Comparison of ENCODE assay signal across 9 mouse cellular contexts in genomic region chr10:127422047-127422446, GRCm38 (mm10). TPM values are rescaled to one million over a fixed set of nuclear protein-coding genes. Genes with fewer than 3 reads are reported as not detected.
DNase-seq lines count a peak whose midpoint lies in the region; ATAC-seq lines count a peak whose summit lies in the region.
"Had no signal": no experiment of that assay in that cellular context is flagged by ENCODE, and none has a peak within 500 bp of the region (broad histone marks: within the 10 kb centered on the region; RNA-seq: fewer than 3 reads in every experiment).

No protein-coding gene starts in this region.

- no peaks in the 10 kb centered on the region for H3K36me3 ChIP-seq in forebrain, embryonic 12.5 days (replicated peaks)
- no peaks in the 10 kb centered on the region for H3K36me3 ChIP-seq in neural tube, embryonic 13.5 days

- peaks cover 41% of the 10 kb centered on the region for H3K4me1 ChIP-seq in forebrain, embryonic 12.5 days
- H3K4me1 ChIP-seq in neural tube, embryonic 13.5 days (replicated peaks), result peaks cover 47% of the 10 kb centered on the region

- no peaks in the 10 kb centered on the region for H3K9me3 ChIP-seq in forebrain, embryonic 12.5 days
- no peaks in the 10 kb centered on the region for H3K9me3 ChIP-seq in neural tube, embryonic 13.5 days
- H3K9me3 ChIP-seq: G1E had no signal

- no peaks in the 10 kb centered on the region for H3K27me3 ChIP-seq in forebrain, embryonic 12.5 days
- H3K27me3 ChIP-seq in neural tube, embryonic 13.5 days, result no peaks in the 10 kb centered on the region

- intact Hi-C loops in heart, postnatal 10 days (cut with DNase I), result loop anchor here (5.0 kb wide), 1 partner anchor 40 kb away; the partner anchor contains the start of gene R3hdm2

- WGBS in forebrain, embryonic 12.5 days, result 29% methylated on average over 6 of the region's 6 CpGs
- WGBS in neural tube, embryonic 13.5 days, result 18% methylated on average over 6 of the region's 6 CpGs

- ATAC-seq in cerebellum, adult (ENCODE audit: insufficient number of reproducible peaks, low FRiP score, low TSS enrichment), result 0 out of 2 replicates have a peak, but pooled peaks have one; percentile 53
- ATAC-seq in forebrain, embryonic 12.5 days (ENCODE audit: low FRiP score), result peak; percentile 68
- ATAC-seq in neural tube, embryonic 13.5 days (ENCODE audit: low read depth), result peak; percentile 64; the same call in 1 of the 2 replicates

- no peak overlapping the region for H3K9ac ChIP-seq in forebrain, embryonic 12.5 days
- 0 out of 2 replicates have a peak overlapping the region, but pooled peaks have one; percentile 42 for H3K9ac ChIP-seq in neural tube, embryonic 13.5 days

- no peak overlapping the region for H3K27ac ChIP-seq in forebrain, embryonic 12.5 days
- H3K27ac ChIP-seq in neural tube, embryonic 13.5 days (replicated peaks), result 0 out of 2 replicates have a peak overlapping the region, but pooled peaks have one; percentile 24

- 0 out of 2 replicates have a peak overlapping the region, but pooled peaks have one; percentile 6 for H3K4me2 ChIP-seq in forebrain, embryonic 12.5 days
- H3K4me2 ChIP-seq in neural tube, embryonic 13.5 days, result peak overlapping the region; percentile 49

- H3K4me3 ChIP-seq in forebrain, embryonic 12.5 days (replicated peaks), result no peak overlapping the region
- peak overlapping the region; percentile 9; the same call in 1 of the 2 replicates for H3K4me3 ChIP-seq in neural tube, embryonic 13.5 days

- DNase-seq in 3T3-L1 (ENCODE audit: low read depth, low spot score), result peak; percentile 64
- peak; percentile 59 to 66 for DNase-seq in heart, postnatal 10 days
- DNase-seq in kidney, postnatal 14 days, result peak; percentile 81
- peak; percentile 38 to 59 for DNase-seq in lung, adult 18-20 months
- DNase-seq in thymus, postnatal 4 days, result no peak

RNA-seq across cellular contexts. Expression of gene R3hdm2, which starts 41.9 kb away (rescaled TPM):
- 37.5 and 40.3 TPM in 2 replicates for polyA plus RNA-seq in forebrain, embryonic 12.5 days (2016; fragmentation: Nextera tagmentation; extraction: Ambion mirVana)
- total RNA-seq in heart, postnatal 10 days (2021), result 100 to 1,000 TPM; 112 to 120 TPM
- 30.6 and 33.3 TPM in 2 replicates for polyA plus RNA-seq in neural tube, embryonic 13.5 days (2015; fragmentation: Nextera tagmentation; extraction: Ambion mirVana)

RNA-seq across cellular contexts. Expression of gene Inhbc, which starts 51.8 kb away (rescaled TPM):
- polyA plus RNA-seq in forebrain, embryonic 12.5 days (2016; fragmentation: Nextera tagmentation; extraction: Ambion mirVana), result not detected in 2 replicates
- not detected for total RNA-seq in heart, postnatal 10 days (2021)
- polyA plus RNA-seq in neural tube, embryonic 13.5 days (2015; fragmentation: Nextera tagmentation; extraction: Ambion mirVana), result not detected in 2 replicates
- polyA plus RNA-seq: G1E had no signal
